Mouse (Mus musculus): Measurements from ENCODE around the gene Zbtb1. TPM values are rescaled to one million over a fixed set of nuclear protein-coding genes. Genes with fewer than 3 reads are reported as not detected.

Zbtb1 gene
- polyA plus RNA-seq, 1 experiment, result 8.8 TPM

DNA sequence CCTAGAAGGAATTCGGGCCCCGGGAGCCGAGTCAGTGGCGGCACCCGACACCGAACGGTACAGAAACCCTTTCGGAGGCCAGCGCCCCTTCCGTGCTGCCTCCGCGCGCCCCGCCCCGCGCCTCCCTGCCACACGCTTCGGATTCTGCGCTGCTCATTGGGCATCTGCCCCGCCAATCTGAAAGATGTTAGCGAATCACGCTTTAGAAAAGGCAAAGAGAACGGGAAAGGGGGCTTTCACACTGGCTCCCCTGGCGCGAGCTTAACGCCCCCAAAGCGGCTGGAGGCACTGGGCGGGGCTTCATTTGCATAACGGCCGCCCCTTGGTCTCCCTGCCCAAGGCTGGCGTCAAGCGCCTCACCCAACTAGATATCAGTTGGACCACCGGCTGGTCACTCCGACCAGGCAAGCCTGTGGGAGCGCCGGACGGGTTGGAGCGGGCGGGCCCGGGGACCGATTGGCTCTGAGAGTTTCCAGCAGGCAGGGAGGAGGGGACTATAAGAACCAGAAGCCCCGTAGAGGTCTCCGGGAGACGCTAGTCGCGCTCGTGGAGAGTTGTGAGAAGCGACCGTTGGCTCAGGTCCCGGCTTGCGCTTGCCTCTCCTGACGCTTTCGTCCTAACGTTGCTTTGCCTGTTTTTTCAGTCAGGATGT lies 33.9 kb downstream of the Zbtb1 start, which contains the start of gene Hspa2:
Gene Hspa2 (plus strand): TSS at position 291 of the 652 bp plus-strand sequence.
- TF ChIP-seq POLR2A (IDR thresholded peaks at IDR 0.05; ENCODE audit: borderline replicate concordance, low read depth, low read length) (peak; percentile 91; the same call in 1 of the 2 replicates), CTCF (IDR thresholded peaks at IDR 0.05; ENCODE audit: low read depth, low read length) (no peak)
- Histone ChIP-seq H3K4me1 (ENCODE audit: control insufficient read depth, insufficient read depth, low read length) (peaks cover 11% of the 10 kb centered on the region), H3K27ac (ENCODE audit: insufficient read depth, low read depth, low read length) (peak within 1 kb of the TSS; percentile 83), H3K4me3 (ENCODE audit: insufficient read depth, low read length) (peak within 1 kb of the TSS; percentile 81)

DNA sequence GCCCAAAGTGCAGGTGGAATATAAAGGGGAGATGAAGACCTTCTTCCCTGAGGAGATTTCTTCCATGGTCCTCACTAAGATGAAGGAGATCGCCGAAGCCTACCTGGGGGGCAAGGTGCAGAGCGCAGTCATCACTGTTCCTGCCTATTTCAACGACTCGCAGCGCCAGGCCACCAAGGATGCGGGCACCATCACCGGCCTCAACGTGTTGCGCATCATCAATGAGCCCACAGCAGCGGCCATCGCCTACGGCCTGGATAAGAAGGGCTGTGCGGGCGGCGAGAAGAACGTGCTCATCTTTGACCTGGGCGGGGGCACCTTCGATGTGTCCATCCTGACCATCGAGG lies 34.7 kb downstream of the Zbtb1 start:
- no peak overlapping the region for H3K27ac ChIP-seq (ENCODE audit: insufficient read depth, low read depth, low read length)
- H3K4me1 ChIP-seq (ENCODE audit: control insufficient read depth, insufficient read depth, low read length), result peaks cover 11% of the 10 kb centered on the region
- H3K4me3 ChIP-seq (ENCODE audit: insufficient read depth, low read length), result peak overlapping the region; percentile 81

DNA sequence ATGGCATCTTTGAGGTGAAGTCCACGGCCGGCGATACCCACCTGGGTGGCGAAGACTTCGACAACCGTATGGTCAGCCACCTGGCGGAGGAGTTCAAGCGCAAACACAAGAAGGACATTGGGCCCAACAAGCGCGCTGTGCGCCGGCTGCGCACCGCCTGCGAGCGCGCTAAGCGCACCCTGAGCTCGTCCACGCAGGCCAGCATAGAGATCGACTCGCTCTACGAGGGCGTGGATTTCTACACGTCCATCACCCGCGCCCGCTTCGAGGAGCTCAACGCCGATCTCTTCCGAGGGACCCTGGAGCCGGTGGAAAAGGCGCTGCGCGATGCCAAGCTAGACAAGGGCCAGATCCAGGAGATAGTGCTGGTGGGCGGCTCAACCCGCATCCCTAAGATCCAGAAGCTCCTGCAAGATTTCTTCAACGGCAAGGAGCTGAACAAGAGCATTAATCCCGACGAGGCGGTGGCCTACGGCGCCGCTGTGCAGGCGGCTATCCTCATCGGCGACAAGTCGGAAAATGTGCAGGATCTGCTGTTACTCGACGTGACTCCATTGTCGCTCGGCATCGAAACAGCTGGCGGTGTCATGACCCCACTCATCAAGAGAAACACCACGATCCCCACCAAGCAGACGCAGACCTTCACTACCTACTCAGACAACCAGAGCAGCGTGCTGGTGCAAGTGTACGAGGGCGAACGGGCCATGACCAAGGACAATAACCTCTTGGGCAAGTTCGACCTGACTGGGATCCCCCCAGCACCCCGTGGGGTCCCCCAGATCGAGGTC lies 35.3 kb downstream of the Zbtb1 start:
- peaks cover 11% of the 10 kb centered on the region for H3K4me1 ChIP-seq (ENCODE audit: control insufficient read depth, insufficient read depth, low read length)
- TF ChIP-seq CTCF (IDR thresholded peaks at IDR 0.05; ENCODE audit: low read depth, low read length) (no peak), POLR2A (IDR thresholded peaks at IDR 0.05; ENCODE audit: borderline replicate concordance, low read depth, low read length) (no peak)
- H3K4me3 ChIP-seq (ENCODE audit: insufficient read depth, low read length), result peak overlapping the region; percentile 81
- H3K27ac ChIP-seq (ENCODE audit: insufficient read depth, low read depth, low read length), result no peak overlapping the region

More for the DNA sequence above, 34.7 kb downstream of the Zbtb1 start:
- TF ChIP-seq POLR2A (IDR thresholded peaks at IDR 0.05; ENCODE audit: borderline replicate concordance, low read depth, low read length), result no peak
- TF ChIP-seq CTCF (IDR thresholded peaks at IDR 0.05; ENCODE audit: low read depth, low read length), result no peak

DNA sequence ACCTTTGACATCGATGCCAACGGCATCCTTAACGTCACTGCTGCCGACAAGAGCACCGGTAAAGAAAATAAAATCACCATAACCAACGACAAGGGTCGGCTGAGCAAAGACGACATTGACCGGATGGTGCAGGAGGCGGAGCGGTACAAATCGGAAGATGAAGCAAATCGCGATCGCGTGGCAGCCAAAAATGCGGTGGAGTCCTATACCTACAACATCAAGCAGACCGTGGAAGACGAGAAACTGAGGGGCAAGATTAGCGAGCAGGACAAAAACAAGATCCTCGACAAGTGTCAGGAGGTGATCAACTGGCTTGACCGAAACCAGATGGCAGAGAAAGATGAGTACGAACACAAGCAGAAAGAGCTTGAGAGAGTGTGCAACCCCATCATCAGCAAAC lies 35.9 kb downstream of the Zbtb1 start:
- TF ChIP-seq POLR2A (IDR thresholded peaks at IDR 0.05; ENCODE audit: borderline replicate concordance, low read depth, low read length) (no peak), CTCF (IDR thresholded peaks at IDR 0.05; ENCODE audit: low read depth, low read length) (no peak)
- Histone ChIP-seq H3K27ac (ENCODE audit: insufficient read depth, low read depth, low read length) (no peak overlapping the region), H3K4me1 (ENCODE audit: control insufficient read depth, insufficient read depth, low read length) (peaks cover 11% of the 10 kb centered on the region), H3K4me3 (ENCODE audit: insufficient read depth, low read length) (peak overlapping the region; percentile 46)

DNA sequence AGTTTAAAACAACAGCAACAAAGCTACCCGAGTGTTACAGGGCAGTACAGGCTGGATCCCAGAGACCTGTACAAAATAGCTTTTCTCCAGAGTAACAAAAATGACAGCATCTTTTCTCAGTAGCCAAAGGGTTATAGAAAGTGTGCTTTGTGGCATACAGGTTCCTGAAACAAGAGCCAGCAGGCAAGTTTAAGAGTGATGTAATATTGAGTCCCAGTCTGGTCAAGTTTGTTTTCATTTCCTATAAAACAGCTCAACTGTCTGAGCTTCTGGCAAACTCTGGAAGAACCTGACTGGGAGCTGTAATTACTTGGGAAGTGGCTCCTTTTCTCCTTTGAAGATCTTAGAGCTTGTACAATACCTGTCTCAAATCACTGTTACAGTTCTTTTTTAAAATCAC lies 37.1 kb downstream of the Zbtb1 start:
- no peak for TF ChIP-seq POLR2A (IDR thresholded peaks at IDR 0.05; ENCODE audit: borderline replicate concordance, low read depth, low read length)
- no peak for TF ChIP-seq CTCF (IDR thresholded peaks at IDR 0.05; ENCODE audit: low read depth, low read length)
- Histone ChIP-seq H3K27ac (ENCODE audit: insufficient read depth, low read depth, low read length) (no peak overlapping the region), H3K4me3 (ENCODE audit: insufficient read depth, low read length) (no peak overlapping the region), H3K4me1 (ENCODE audit: control insufficient read depth, insufficient read depth, low read length) (peaks cover 11% of the 10 kb centered on the region)

DNA sequence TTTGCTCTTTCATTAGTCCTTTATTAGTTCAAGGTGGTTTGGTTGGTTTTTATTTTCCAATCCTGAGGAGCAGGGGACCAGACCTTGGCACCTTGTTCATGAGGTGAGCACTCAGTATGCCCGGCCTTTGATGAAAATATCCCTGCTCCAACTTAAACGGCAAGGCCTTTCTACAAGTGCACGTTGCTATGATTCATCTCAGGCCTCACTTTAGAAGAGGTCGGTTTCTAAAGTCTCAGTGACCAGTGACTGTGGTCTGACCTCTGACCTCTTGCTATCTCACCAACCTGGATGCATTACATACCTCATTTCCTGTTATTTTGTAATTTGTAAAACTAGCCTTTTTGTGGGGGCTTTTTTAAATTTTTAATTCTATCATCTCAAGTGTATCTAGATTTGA lies 39.1 kb downstream of the Zbtb1 start:
- Histone ChIP-seq H3K4me3 (ENCODE audit: insufficient read depth, low read length) (no peak overlapping the region), H3K27ac (ENCODE audit: insufficient read depth, low read depth, low read length) (no peak overlapping the region), H3K4me1 (ENCODE audit: control insufficient read depth, insufficient read depth, low read length) (peaks cover 7% of the 10 kb centered on the region)
- TF ChIP-seq POLR2A (IDR thresholded peaks at IDR 0.05; ENCODE audit: borderline replicate concordance, low read depth, low read length) (no peak), CTCF (IDR thresholded peaks at IDR 0.05; ENCODE audit: low read depth, low read length) (no peak)

DNA sequence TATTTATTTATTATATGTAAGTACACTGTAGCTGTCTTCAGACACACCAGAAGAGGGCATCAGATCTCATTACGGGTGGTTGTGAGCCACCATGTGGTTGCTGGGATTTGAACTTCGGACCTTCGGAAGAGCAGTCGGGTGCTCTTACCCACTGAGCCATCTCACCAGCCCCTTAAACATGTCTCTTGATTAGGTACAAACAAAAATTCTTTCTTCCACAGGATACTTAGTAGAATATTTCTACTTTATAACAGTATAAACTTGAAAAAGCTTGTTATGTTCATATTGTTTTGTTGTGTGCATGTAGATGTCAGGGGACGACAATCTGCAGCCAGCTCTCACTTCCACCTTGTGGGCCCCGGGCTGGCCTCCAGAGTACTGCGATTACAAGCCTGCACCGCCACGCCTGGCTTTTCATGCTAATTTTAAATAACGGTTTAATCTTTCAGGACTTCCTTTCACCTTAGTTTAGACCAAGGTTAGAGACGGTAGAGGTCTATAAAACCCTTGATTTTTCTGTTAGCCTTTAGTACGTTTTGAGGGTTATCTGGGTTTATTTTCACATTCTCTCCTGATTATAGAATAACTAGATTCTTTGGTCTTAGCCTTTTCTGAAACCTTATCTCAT lies 45.4 kb downstream of the Zbtb1 start:
- no peak for TF ChIP-seq POLR2A (IDR thresholded peaks at IDR 0.05; ENCODE audit: borderline replicate concordance, low read depth, low read length)
- TF ChIP-seq CTCF (IDR thresholded peaks at IDR 0.05; ENCODE audit: low read depth, low read length), result no peak
- H3K27ac ChIP-seq (ENCODE audit: insufficient read depth, low read depth, low read length), result no peak overlapping the region
- H3K4me1 ChIP-seq (ENCODE audit: control insufficient read depth, insufficient read depth, low read length), result no peaks in the 10 kb centered on the region
- no peak overlapping the region for H3K4me3 ChIP-seq (ENCODE audit: insufficient read depth, low read length)

DNA sequence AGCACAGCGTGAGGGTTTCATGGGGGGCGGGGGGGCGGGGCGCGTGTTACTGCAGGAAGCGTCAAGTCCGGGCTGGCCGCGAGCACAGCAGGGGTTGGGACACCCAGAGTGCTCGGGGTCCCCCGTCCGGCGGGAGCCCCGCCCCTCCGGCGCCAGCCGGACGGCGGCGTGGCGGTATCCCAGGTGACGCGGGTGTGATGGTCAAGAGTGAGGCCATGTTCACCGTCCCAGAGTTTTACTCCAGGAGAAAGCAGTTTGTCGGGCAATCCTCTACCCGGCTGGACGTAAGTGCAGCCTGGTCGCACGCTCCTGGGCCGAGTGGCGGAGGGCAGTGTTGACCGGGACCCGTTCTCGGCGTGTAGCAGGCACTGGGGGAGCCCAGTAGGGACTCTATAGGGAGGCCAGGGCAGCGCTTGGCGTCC lies 47.4 kb downstream of the Zbtb1 start, which contains the start of gene Ppp1r36:
Gene Ppp1r36 (plus strand): TSS at position 106 of the 422 bp plus-strand sequence.
- H3K27ac ChIP-seq (ENCODE audit: insufficient read depth, low read depth, low read length), result no peak within 1 kb of the TSS
- peak within 1 kb of the TSS; percentile 5; the same call in 1 of the 2 replicates for H3K4me3 ChIP-seq (ENCODE audit: insufficient read depth, low read length)
- TF ChIP-seq CTCF (IDR thresholded peaks at IDR 0.05; ENCODE audit: low read depth, low read length), result no peak
- TF ChIP-seq POLR2A (IDR thresholded peaks at IDR 0.05; ENCODE audit: borderline replicate concordance, low read depth, low read length), result no peak
- H3K4me1 ChIP-seq (ENCODE audit: control insufficient read depth, insufficient read depth, low read length), result no peaks in the 10 kb centered on the region

DNA sequence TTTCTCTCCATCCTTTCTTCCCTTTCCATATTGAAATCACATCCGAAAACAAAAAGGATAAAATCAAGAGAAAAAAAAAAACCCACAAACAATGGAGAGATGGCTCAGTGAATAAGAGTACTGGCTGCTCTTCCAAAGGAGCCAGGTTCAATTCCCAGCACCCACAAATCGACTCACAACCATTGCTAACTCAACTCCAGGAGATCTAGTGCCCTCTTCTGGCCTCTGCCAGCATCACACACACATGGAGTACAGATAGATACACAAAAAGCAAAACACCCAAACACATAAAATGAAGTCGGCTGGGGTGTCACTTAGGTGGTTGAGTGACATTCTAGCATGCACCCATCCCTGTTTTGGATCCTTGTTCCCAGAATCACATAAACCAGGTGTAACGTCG lies 48.3 kb downstream of the Zbtb1 start:
- H3K27ac ChIP-seq (ENCODE audit: insufficient read depth, low read depth, low read length), result no peak overlapping the region
- TF ChIP-seq CTCF (IDR thresholded peaks at IDR 0.05; ENCODE audit: low read depth, low read length) (no peak), POLR2A (IDR thresholded peaks at IDR 0.05; ENCODE audit: borderline replicate concordance, low read depth, low read length) (no peak)
- H3K4me1 ChIP-seq (ENCODE audit: control insufficient read depth, insufficient read depth, low read length), result no peaks in the 10 kb centered on the region
- H3K4me3 ChIP-seq (ENCODE audit: insufficient read depth, low read length), result no peak overlapping the region

Measured in bone marrow macrophage, adult 2 months (primary cell).